Comparison of ENCODE assay signal across 22 mouse cellular contexts in the genomic region with DNA sequence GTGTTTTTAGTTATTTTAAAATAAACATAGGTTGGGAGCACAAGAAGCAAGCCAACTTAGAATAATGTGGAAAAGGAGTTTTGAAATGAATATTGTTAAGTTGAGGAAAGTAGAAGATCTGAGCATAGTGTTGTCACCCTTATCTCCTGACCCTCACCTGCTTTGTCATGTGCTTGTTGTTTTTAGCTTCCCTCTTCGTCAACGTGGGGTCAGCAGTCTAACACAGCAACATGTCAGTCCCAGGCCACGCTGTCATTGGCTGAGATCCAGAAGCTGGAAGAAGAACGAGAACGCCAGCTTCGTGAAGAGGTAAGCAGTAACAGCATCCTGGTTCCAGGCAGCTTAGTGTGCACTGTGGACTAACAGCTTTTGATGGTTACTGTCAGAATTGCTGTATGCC. TPM values are rescaled to one million over a fixed set of nuclear protein-coding genes. Genes with fewer than 3 reads are reported as not detected.
"Had no signal": no experiment of that assay in that cellular context is flagged by ENCODE, and none has a peak within 500 bp of the region (broad histone marks: within the 10 kb centered on the region; RNA-seq: fewer than 3 reads in every experiment).

No protein-coding gene starts in this region.

- H3K4me2 ChIP-seq: liver, embryonic 15.5 days; lung, embryonic 14.5 days; midbrain, embryonic 12.5 days; midbrain, embryonic 15.5 days; neural tube, embryonic 12.5 days; stomach, embryonic 15.5 days had no signal

- ATAC-seq: midbrain, embryonic 15.5 days had no signal

- H3K4me3 ChIP-seq: liver, embryonic 15.5 days; megakaryocyte, embryonic 14.5 days; midbrain, embryonic 12.5 days; midbrain, embryonic 15.5 days; neural tube, embryonic 12.5 days; stomach, embryonic 15.5 days had no signal

- DNase-seq: lung, adult 18-20 months; lung, embryonic 14.5 days; lung, postnatal 10 days; right cerebral cortex, postnatal 14 days; thymus, adult 2 months; thymus, postnatal 25 days; thymus, postnatal 4 days had no signal

- H3K9me3 ChIP-seq: liver, embryonic 15.5 days; megakaryocyte, embryonic 14.5 days; midbrain, embryonic 12.5 days; midbrain, embryonic 15.5 days; neural tube, embryonic 12.5 days; stomach, embryonic 15.5 days had no signal

- H3K27me3 ChIP-seq: liver, embryonic 15.5 days; megakaryocyte, embryonic 14.5 days; midbrain, embryonic 12.5 days; midbrain, embryonic 15.5 days; neural tube, embryonic 12.5 days; stomach, embryonic 15.5 days had no signal

- H3K27ac ChIP-seq: liver, embryonic 15.5 days; macrophage; midbrain, embryonic 12.5 days; midbrain, embryonic 15.5 days; neural tube, embryonic 12.5 days; stomach, embryonic 15.5 days; stomach, postnatal 0 days had no signal

- H3K9ac ChIP-seq: liver, embryonic 15.5 days; lung, embryonic 14.5 days; midbrain, embryonic 12.5 days; midbrain, embryonic 15.5 days; neural tube, embryonic 12.5 days; stomach, embryonic 15.5 days had no signal

- H3K4me1 ChIP-seq: liver, embryonic 15.5 days; megakaryocyte, embryonic 14.5 days; midbrain, embryonic 12.5 days; midbrain, embryonic 15.5 days; neural tube, embryonic 12.5 days; stomach, embryonic 15.5 days had no signal

RNA-seq across cellular contexts. Expression of gene Snorc, which starts 33.5 kb away (rescaled TPM):
- total RNA-seq: megakaryocyte progenitor cell, adult 5-6 weeks; midbrain, postnatal 0 days; monocyte, adult 5-6 weeks; neutrophil, adult 5-6 weeks had no signal
- polyA plus RNA-seq: lung, embryonic 14.5 days; macrophage; midbrain, embryonic 12.5 days; neural tube, embryonic 12.5 days; spleen, adult 2 months; stomach, embryonic 15.5 days; stomach, postnatal 0 days; testis, adult 2 months; urinary bladder, adult 2 months had no signal

RNA-seq across cellular contexts. Expression of gene Kcnj13, which starts 42.1 kb away (rescaled TPM):
- total RNA-seq: megakaryocyte progenitor cell, adult 5-6 weeks; monocyte, adult 5-6 weeks had no signal
- polyA plus RNA-seq: macrophage; spleen, adult 2 months; thymus, adult 2 months had no signal
